Mouse (Mus musculus) thymus, adult 2 months (tissue): ENCODE results near the gene Tasp1. TPM values are rescaled to one million over a fixed set of nuclear protein-coding genes. Genes with fewer than 3 reads are reported as not detected.

Experiments used
- DNase-seq: peaks from one replicate; pipeline ENCODE4 v3.0.0; 2021
- H3K27ac ChIP-seq: fragments of 200-500 bp; 2 replicates; pipeline ENCODE4 v1.5.1; 2012; ENCODE audit warnings: low read length, control low read depth; ENCODE audit not compliant: control insufficient read depth, insufficient read depth
- H3K27me3 ChIP-seq: fragments of 200-500 bp; 2 replicates; pipeline ENCODE4 v1.6.1; 2012; ENCODE audit warnings: mild to moderate bottlenecking, low read length, moderate library complexity, mixed read lengths; ENCODE audit not compliant: control insufficient read depth, insufficient read depth
- H3K36me3 ChIP-seq: fragments of 200-500 bp; 2 replicates; pipeline ENCODE4 v1.6.1; 2012; ENCODE audit warnings: mild to moderate bottlenecking, low read length, moderate library complexity; ENCODE audit not compliant: control insufficient read depth, insufficient read depth
- H3K4me1 ChIP-seq: fragments of 200-500 bp; replicated peaks from 2 replicates; pipeline ENCODE4 v1.6.1; 2012; ENCODE audit warnings: low read length; ENCODE audit not compliant: control insufficient read depth, insufficient read depth
- H3K4me3 ChIP-seq: fragments of 200-500 bp; 2 replicates; pipeline ENCODE4 v1.5.1; 2012; ENCODE audit warnings: mild to moderate bottlenecking, low read length, control low read depth, moderate library complexity; ENCODE audit not compliant: control insufficient read depth, insufficient read depth
- CTCF ChIP-seq: fragments of 200-500 bp; IDR thresholded peaks from 2 replicates; pipeline ENCODE4 v1.5.1; 2012; ENCODE audit warnings: mild to moderate bottlenecking, control low read depth, low read length, moderate library complexity, borderline replicate concordance; ENCODE audit not compliant: control insufficient read depth, poor library complexity, insufficient read depth; ENCODE audit errors: extremely low read depth
- POLR2A ChIP-seq: fragments of 200-500 bp; IDR thresholded peaks from 2 replicates; pipeline ENCODE4 v1.6.1; 2012; ENCODE audit warnings: mild to moderate bottlenecking, low read length, control low read depth, moderate library complexity; ENCODE audit not compliant: control insufficient read depth, poor library complexity, insufficient read depth; ENCODE audit errors: extremely low read depth
- WGBS: fragments of 180-500 bp; shearing (Covaris S2); methylation state at CpG from one replicate; pipeline ENCODE4 v1.1.7; 2018; 5-methylcytosine and 5-hydroxymethylcytosine counted together
- polyA plus RNA-seq: library from polyadenylated mRNA; depleted of rRNA; stranded (reverse); fragments of >200 nt; gene quantifications from 2 replicates; pipeline ENCODE4 v1.2.3, GENCODE M21; 2012; rRNA removed

The Tasp1 gene
- 6.5 and 7.1 TPM in 2 replicates for polyA plus RNA-seq

GRCm38 (mm10) chr2:140066353-140067314, at the start of gene Tasp1:
Gene Tasp1, minus strand, starts transcription at chr2:140066805.
- no peaks in the 10 kb centered on the region for H3K36me3 ChIP-seq
- under 1% methylated on average over 68 of the region's 68 CpGs for WGBS

GRCm38 (mm10) chr2:140113851-140114250, 47.2 kb upstream of the Tasp1 start:
- Histone ChIP-seq H3K27me3 (no peaks in the 10 kb centered on the region), H3K27ac (no peak overlapping the region), H3K4me3 (no peak overlapping the region), H3K36me3 (no peaks in the 10 kb centered on the region), H3K4me1 (no peaks in the 10 kb centered on the region; the same call in 1 of the 2 replicates)
- no peak for TF ChIP-seq CTCF
- TF ChIP-seq POLR2A, result no peak
- 85% methylated on average over 8 of the region's 8 CpGs for WGBS
- no peak for DNase-seq

More at GRCm38 (mm10) chr2:140066353-140067314, at the start of gene Tasp1:
- peak within 1 kb of the TSS; percentile 57 for H3K4me3 ChIP-seq
- 0 out of 2 replicates have a peak, but pooled peaks cover 2% of the 10 kb centered on the region for H3K4me1 ChIP-seq
- TF ChIP-seq CTCF (no peak; the same call in 1 of the 2 replicates), POLR2A (peak; percentile 74)
- H3K27ac ChIP-seq, result no peak within 1 kb of the TSS
- H3K27me3 ChIP-seq, result no peaks in the 10 kb centered on the region
- peak; percentile 88 for DNase-seq

GRCm38 (mm10) chr2:140108945-140109344, 42.3 kb upstream of the Tasp1 start:
- TF ChIP-seq POLR2A, result no peak
- no peak for TF ChIP-seq CTCF
- Histone ChIP-seq H3K36me3 (no peaks in the 10 kb centered on the region), H3K4me1 (no peaks in the 10 kb centered on the region; the same call in 1 of the 2 replicates), H3K4me3 (no peak overlapping the region), H3K27ac (no peak overlapping the region), H3K27me3 (no peaks in the 10 kb centered on the region)
- no peak for DNase-seq
- WGBS, result 48% methylated on average over 1 of the region's 1 CpGs

GRCm38 (mm10) chr2:140107641-140108040, 41.0 kb upstream of the Tasp1 start:
- Histone ChIP-seq H3K4me1 (no peaks in the 10 kb centered on the region), H3K4me3 (no peak overlapping the region), H3K27me3 (no peaks in the 10 kb centered on the region), H3K27ac (no peak overlapping the region), H3K36me3 (no peaks in the 10 kb centered on the region)
- DNase-seq, result no peak
- 90% methylated on average over 4 of the region's 4 CpGs for WGBS
- TF ChIP-seq POLR2A, result no peak
- TF ChIP-seq CTCF, result no peak

- no peak for TF ChIP-seq CTCF
- no peak for TF ChIP-seq POLR2A
- Histone ChIP-seq H3K4me1 (no peaks in the 10 kb centered on the region), H3K27ac (no peak overlapping the region), H3K36me3 (no peaks in the 10 kb centered on the region), H3K4me3 (no peak overlapping the region), H3K27me3 (no peaks in the 10 kb centered on the region)
- WGBS, result 67% methylated on average over 3 of the region's 3 CpGs
- DNase-seq, result no peak
Observed at GRCm38 (mm10) chr2:140104951-140105350, 38.3 kb upstream of the Tasp1 start.

- Histone ChIP-seq H3K27ac (no peak overlapping the region), H3K4me3 (no peak overlapping the region), H3K27me3 (no peaks in the 10 kb centered on the region), H3K4me1 (no peaks in the 10 kb centered on the region), H3K36me3 (no peaks in the 10 kb centered on the region)
- 88% methylated on average over 3 of the region's 3 CpGs for WGBS
- no peak for TF ChIP-seq CTCF
- no peak for TF ChIP-seq POLR2A
- no peak for DNase-seq
Observed at GRCm38 (mm10) chr2:140100551-140101474, 34.2 kb upstream of the Tasp1 start.
